Mouse (Mus musculus) kidney, postnatal 0 days (tissue): Measurements from ENCODE around the gene Slc24a3. TPM values are rescaled to one million over a fixed set of nuclear protein-coding genes. Genes with fewer than 3 reads are reported as not detected.
A peak's percentile ranks its signal among the peaks of the same experiment; 100 is the strongest.

Experiments used
- ATAC-seq: fragments of 200-750 bp; cut with Nextera tagmentation; replicated peaks from 2 replicates; pipeline ENCODE4 v1.8.0; 2017; ENCODE audit warnings: low read depth, moderate number of reproducible peaks, moderate TSS enrichment, moderate library complexity; ENCODE audit not compliant: low FRiP score
- DNase-seq: peaks from one replicate; pipeline ENCODE4 v3.0.0-alpha.2; 2016; ENCODE audit warnings: low spot score
- H3K27ac ChIP-seq: fragments of 300-500 bp; sonication (generic); 2 replicates; pipeline ENCODE4 v1.5.1; 2014; ENCODE audit warnings: mild to moderate bottlenecking
- H3K27me3 ChIP-seq: fragments of 300-500 bp; sonication (generic); 2 replicates; pipeline ENCODE4 v1.6.1; 2014; ENCODE audit warnings: low read length, mixed read lengths; ENCODE audit not compliant: insufficient read depth
- H3K36me3 ChIP-seq: fragments of 300-500 bp; sonication (generic); 2 replicates; pipeline ENCODE4 v1.6.1; 2014; ENCODE audit warnings: low read length, mixed read lengths; ENCODE audit not compliant: insufficient read depth
- H3K4me1 ChIP-seq: fragments of 300-500 bp; sonication (generic); replicated peaks from 2 replicates; pipeline ENCODE4 v1.6.1; 2014; ENCODE audit warnings: antibody characterized with exemption, low read length, mixed read lengths; ENCODE audit not compliant: insufficient read depth
- H3K4me2 ChIP-seq: fragments of 300-500 bp; sonication (generic); 2 replicates; pipeline ENCODE4 v1.6.1; 2014; ENCODE audit warnings: mild to moderate bottlenecking, low read length, moderate library complexity, mixed read lengths
- H3K4me3 ChIP-seq: fragments of 300-500 bp; sonication (generic); replicated peaks from 2 replicates; pipeline ENCODE4 v1.5.1; 2014; ENCODE audit warnings: low read depth, low read length
- H3K9ac ChIP-seq: fragments of 300-500 bp; sonication (generic); 2 replicates; pipeline ENCODE4 v1.6.1; 2014; ENCODE audit warnings: low read depth, low read length
- H3K9me3 ChIP-seq: fragments of 300-500 bp; sonication (generic); replicated peaks from 2 replicates; pipeline ENCODE4 v1.6.1; 2016; ENCODE audit warnings: low read length, inconsistent platforms, mixed read lengths
- CTCF ChIP-seq: IDR thresholded peaks from 2 replicates; pipeline ENCODE4 v1.5.1; 2016; ENCODE audit warnings: antibody characterized with exemption, low read depth, mild to moderate bottlenecking, moderate library complexity
- WGBS: fragments of 180-500 bp; shearing (Covaris S2); extraction: QIAGEN DNeasy Blood & Tissue Kit; methylation state at CpG from one replicate; pipeline ENCODE4 v1.1.7; 2014; 5-methylcytosine and 5-hydroxymethylcytosine counted together
- polyA plus RNA-seq: library from polyadenylated mRNA; unstranded; fragments of >200 nt; fragmentation: Nextera tagmentation; extraction: Ambion mirVana; gene quantifications from 2 replicates; pipeline ENCODE4 v1.2.1, GENCODE M21; 2015

Gene Slc24a3
- polyA plus RNA-seq, 1 experiment from 2014 or later, result 2.1 TPM

GRCm38 (mm10) chr2:145196043-145196442, 28.5 kb downstream of the Slc24a3 start:
- Histone ChIP-seq H3K4me3 (no peak overlapping the region), H3K9ac (no peak overlapping the region), H3K4me2 (no peak overlapping the region), H3K27me3 (no peaks in the 10 kb centered on the region), H3K36me3 (no peaks in the 10 kb centered on the region), H3K27ac (no peak overlapping the region), H3K9me3 (no peaks in the 10 kb centered on the region), H3K4me1 (no peaks in the 10 kb centered on the region)
- ATAC-seq (no peak), DNase-seq (peak; percentile 13)
- WGBS, result 65% methylated on average over 3 of the region's 3 CpGs
- TF ChIP-seq CTCF, result 0 out of 2 replicates have a peak, but pooled peaks have one; percentile 10

GRCm38 (mm10) chr2:145196501-145197042, 29.0 kb downstream of the Slc24a3 start:
- Histone ChIP-seq H3K4me3 (no peak overlapping the region), H3K9ac (no peak overlapping the region), H3K9me3 (no peaks in the 10 kb centered on the region), H3K36me3 (no peaks in the 10 kb centered on the region), H3K27ac (no peak overlapping the region), H3K4me1 (no peaks in the 10 kb centered on the region), H3K27me3 (no peaks in the 10 kb centered on the region), H3K4me2 (no peak overlapping the region)
- 92% methylated on average over 7 of the region's 7 CpGs for WGBS
- DNase-seq (no peak), ATAC-seq (no peak)
- no peak for TF ChIP-seq CTCF

GRCm38 (mm10) chr2:145197076-145197475, 29.5 kb downstream of the Slc24a3 start:
- H3K4me1 ChIP-seq, result no peaks in the 10 kb centered on the region
- DNase-seq (no peak), ATAC-seq (no peak)
- no peak overlapping the region for H3K27ac ChIP-seq
- no peaks in the 10 kb centered on the region for H3K9me3 ChIP-seq
- 92% methylated on average over 4 of the region's 4 CpGs for WGBS
- no peak overlapping the region for H3K4me2 ChIP-seq
- TF ChIP-seq CTCF, result no peak
- H3K4me3 ChIP-seq, result no peak overlapping the region
- no peak overlapping the region for H3K9ac ChIP-seq
- no peaks in the 10 kb centered on the region for H3K27me3 ChIP-seq
- H3K36me3 ChIP-seq, result no peaks in the 10 kb centered on the region

- TF ChIP-seq CTCF, result no peak
- Histone ChIP-seq H3K4me3 (no peak overlapping the region), H3K4me1 (no peaks in the 10 kb centered on the region), H3K27me3 (no peaks in the 10 kb centered on the region), H3K9ac (no peak overlapping the region), H3K4me2 (no peak overlapping the region), H3K9me3 (no peaks in the 10 kb centered on the region), H3K27ac (no peak overlapping the region), H3K36me3 (no peaks in the 10 kb centered on the region)
- ATAC-seq (no peak), DNase-seq (no peak)
- WGBS, result 96% methylated on average over 11 of the region's 11 CpGs
Measured at GRCm38 (mm10) chr2:145213587-145213986, 46.0 kb downstream of the Slc24a3 start.

- H3K27me3 ChIP-seq, result no peaks in the 10 kb centered on the region
- no peak overlapping the region for H3K4me2 ChIP-seq
- H3K36me3 ChIP-seq, result no peaks in the 10 kb centered on the region
- H3K9ac ChIP-seq, result no peak overlapping the region
- ATAC-seq (no peak), DNase-seq (no peak)
- H3K9me3 ChIP-seq, result no peaks in the 10 kb centered on the region
- TF ChIP-seq CTCF, result no peak
- WGBS, result 73% methylated on average over 8 of the region's 8 CpGs
- no peak overlapping the region for H3K27ac ChIP-seq
- no peak overlapping the region for H3K4me3 ChIP-seq
- H3K4me1 ChIP-seq, result no peaks in the 10 kb centered on the region
Measured at GRCm38 (mm10) chr2:145214086-145214831, 46.7 kb downstream of the Slc24a3 start.

GRCm38 (mm10) chr2:145216580-145216979, 49.0 kb downstream of the Slc24a3 start:
- 34% methylated on average over 2 of the region's 2 CpGs for WGBS
- H3K27me3 ChIP-seq, result no peaks in the 10 kb centered on the region

More at GRCm38 (mm10) chr2:145216580-145216979, 49.0 kb downstream of the Slc24a3 start:
- DNase-seq, result no peak
- no peak for ATAC-seq
- H3K4me3 ChIP-seq, result no peak overlapping the region
- TF ChIP-seq CTCF, result no peak
- no peaks in the 10 kb centered on the region for H3K36me3 ChIP-seq
- H3K4me1 ChIP-seq, result no peaks in the 10 kb centered on the region
- no peaks in the 10 kb centered on the region for H3K9me3 ChIP-seq
- no peak overlapping the region for H3K4me2 ChIP-seq
- no peak overlapping the region for H3K9ac ChIP-seq
- no peak overlapping the region for H3K27ac ChIP-seq
